In genomic region chr9:35307461-35307860, GRCm38 (mm10) we compare ENCODE assay signal across 11 mouse cellular contexts. TPM values are rescaled to one million over a fixed set of nuclear protein-coding genes. Genes with fewer than 3 reads are reported as not detected.
A peak's percentile ranks its signal among the peaks of the same experiment; 100 is the strongest.
DNase-seq lines count a peak whose midpoint lies in the region; ATAC-seq lines count a peak whose summit lies in the region.
"Had no signal": no experiment of that assay in that cellular context is flagged by ENCODE, and none has a peak within 500 bp of the region (broad histone marks: within the 10 kb centered on the region; RNA-seq: fewer than 3 reads in every experiment).

No protein-coding gene starts in this region.

- no peak overlapping the region for H3K27ac ChIP-seq in embryonic facial prominence, embryonic 14.5 days (replicated peaks; ENCODE audit: low read depth, low read length)
- peak overlapping the region; percentile 4; the same call in 1 of the 2 replicates for H3K27ac ChIP-seq in limb, embryonic 12.5 days
- H3K27ac ChIP-seq in heart, embryonic 10.5 days: no peak overlapping the region
- H3K27ac ChIP-seq: hindbrain, embryonic 15.5 days had no signal

- no peaks in the 10 kb centered on the region for H3K27me3 ChIP-seq in embryonic facial prominence, embryonic 14.5 days (replicated peaks; ENCODE audit: control insufficient read depth, insufficient read depth, low read length)
- no peaks in the 10 kb centered on the region for H3K27me3 ChIP-seq in limb, embryonic 12.5 days
- no peaks in the 10 kb centered on the region for H3K27me3 ChIP-seq in heart, embryonic 10.5 days (ENCODE audit: insufficient read depth, poor library complexity, severe bottlenecking)
- H3K27me3 ChIP-seq: megakaryocyte, embryonic 14.5 days had no signal

- WGBS in embryonic facial prominence, embryonic 14.5 days: 39% methylated on average over 7 of the region's 7 CpGs
- 34% methylated on average over 7 of the region's 7 CpGs for WGBS in limb, embryonic 12.5 days
- WGBS in heart, embryonic 10.5 days: 77% methylated on average over 7 of the region's 7 CpGs

- ATAC-seq in embryonic facial prominence, embryonic 14.5 days (ENCODE audit: low read depth): no peak
- ATAC-seq in limb, embryonic 12.5 days (ENCODE audit: insufficient number of reproducible peaks, insufficient read depth, low FRiP score, low TSS enrichment, low read depth): no peak

- no peak overlapping the region for H3K4me2 ChIP-seq in embryonic facial prominence, embryonic 14.5 days (ENCODE audit: low read depth, low read length)
- H3K4me2 ChIP-seq in limb, embryonic 12.5 days: no peak overlapping the region
- H3K4me2 ChIP-seq: hindbrain, embryonic 15.5 days had no signal

- DNase-seq in layer of hippocampus, adult 11-12 months (ENCODE audit: low spot score): peak; percentile 22
- no peak for DNase-seq in layer of hippocampus, postnatal 25 days (ENCODE audit: extremely low spot score in 1 of 2, low spot score in 1 of 2)
- peak; percentile 30 for DNase-seq in brain, embryonic 18.5 days (ENCODE audit: low read depth, low spot score)
- peak; percentile 79 for DNase-seq in embryonic facial prominence, embryonic 14.5 days (ENCODE audit: low spot score)
- DNase-seq in testis, postnatal 14 days (ENCODE audit: low spot score): no peak
- DNase-seq in heart, embryonic 10.5 days (ENCODE audit: low spot score): no peak
- DNase-seq: adrenal gland, adult 2 months; lung, adult 18-20 months had no signal

- H3K4me1 ChIP-seq in embryonic facial prominence, embryonic 14.5 days (ENCODE audit: control insufficient read depth, insufficient read depth, low read length): peaks cover 4% of the 10 kb centered on the region; the same call in 1 of the 2 replicates
- peaks cover 7% of the 10 kb centered on the region for H3K4me1 ChIP-seq in limb, embryonic 12.5 days (replicated peaks)
- no peaks in the 10 kb centered on the region for H3K4me1 ChIP-seq in heart, embryonic 10.5 days
- H3K4me1 ChIP-seq: hindbrain, embryonic 15.5 days; megakaryocyte, embryonic 14.5 days had no signal

- H3K4me3 ChIP-seq in embryonic facial prominence, embryonic 14.5 days (ENCODE audit: low read depth, low read length): no peak overlapping the region
- no peak overlapping the region for H3K4me3 ChIP-seq in limb, embryonic 12.5 days (replicated peaks)
- H3K4me3 ChIP-seq in heart, embryonic 10.5 days: no peak overlapping the region
- H3K4me3 ChIP-seq: hindbrain, embryonic 15.5 days; megakaryocyte, embryonic 14.5 days had no signal

- no peak overlapping the region for H3K9ac ChIP-seq in embryonic facial prominence, embryonic 14.5 days (ENCODE audit: low read depth, low read length)
- no peak overlapping the region for H3K9ac ChIP-seq in limb, embryonic 12.5 days (replicated peaks)
- H3K9ac ChIP-seq: hindbrain, embryonic 15.5 days had no signal

- no peaks in the 10 kb centered on the region for H3K36me3 ChIP-seq in embryonic facial prominence, embryonic 14.5 days (ENCODE audit: control insufficient read depth, insufficient read depth, low read length)
- no peaks in the 10 kb centered on the region for H3K36me3 ChIP-seq in limb, embryonic 12.5 days
- no peaks in the 10 kb centered on the region for H3K36me3 ChIP-seq in heart, embryonic 10.5 days
- H3K36me3 ChIP-seq: hindbrain, embryonic 15.5 days had no signal

- H3K9me3 ChIP-seq in embryonic facial prominence, embryonic 14.5 days (ENCODE audit: control insufficient read depth, low read length): no peaks in the 10 kb centered on the region
- no peaks in the 10 kb centered on the region for H3K9me3 ChIP-seq in limb, embryonic 12.5 days
- no peaks in the 10 kb centered on the region for H3K9me3 ChIP-seq in heart, embryonic 10.5 days
- H3K9me3 ChIP-seq: hindbrain, embryonic 15.5 days; megakaryocyte, embryonic 14.5 days had no signal

RNA-seq across cellular contexts. Expression of gene Rpusd4, which starts 39.8 kb away (rescaled TPM):
- total RNA-seq in layer of hippocampus, postnatal 25 days (2021): 10 to 100 TPM in 1 of 2 experiments, 1 to 10 TPM in 1; 8.7 to 10.9 TPM
- polyA plus RNA-seq in embryonic facial prominence, embryonic 14.5 days (2014; fragmentation: Nextera tagmentation; extraction: Ambion mirVana): 23.4 and 26.8 TPM in 2 replicates
- 34.2 and 34.3 TPM in 2 replicates for polyA plus RNA-seq in limb, embryonic 12.5 days (2016; fragmentation: Nextera tagmentation; extraction: Ambion mirVana)
- 23.8 and 26.5 TPM in 2 replicates for polyA plus RNA-seq in heart, embryonic 10.5 days (2016; fragmentation: Nextera tagmentation; extraction: Ambion mirVana)

RNA-seq across cellular contexts. Expression of gene Fam118b, which starts 39.9 kb away (rescaled TPM):
- total RNA-seq in layer of hippocampus, postnatal 25 days (2021): 10 to 100 TPM; 25.8 to 26.3 TPM
- polyA plus RNA-seq in embryonic facial prominence, embryonic 14.5 days (2014; fragmentation: Nextera tagmentation; extraction: Ambion mirVana): 37.3 and 39.7 TPM in 2 replicates
- 52.7 and 55.6 TPM in 2 replicates for polyA plus RNA-seq in limb, embryonic 12.5 days (2016; fragmentation: Nextera tagmentation; extraction: Ambion mirVana)
- 31.1 and 40.9 TPM in 2 replicates for polyA plus RNA-seq in heart, embryonic 10.5 days (2016; fragmentation: Nextera tagmentation; extraction: Ambion mirVana)

Comparison
In these comparisons a context has a peak if more than half of its experiments do, and no peak if none do; other contexts are left out.
1. DNase-seq: peak in layer of hippocampus, adult 11-12 months (single experiment), brain, embryonic 18.5 days (single experiment) and embryonic facial prominence, embryonic 14.5 days (single experiment); none in layer of hippocampus, postnatal 25 days (0 of 2), testis, postnatal 14 days (single experiment) and heart, embryonic 10.5 days (single experiment).